Mouse (Mus musculus) embryonic facial prominence, embryonic 10.5 days (tissue): ENCODE data around the gene Clip4. TPM values are rescaled to one million over a fixed set of nuclear protein-coding genes. Genes with fewer than 3 reads are reported as not detected.
A peak's percentile ranks its signal among the peaks of the same experiment; 100 is the strongest.

Experiments
- DNase-seq: peaks from one replicate; pipeline ENCODE4 v3.0.0-alpha.2; 2017; ENCODE audit warnings: low spot score
- H3K27ac ChIP-seq: fragments of 300-500 bp; sonication (generic); replicated peaks from 2 replicates; pipeline ENCODE4 v1.5.1; 2016; ENCODE audit warnings: mild to moderate bottlenecking
- H3K27me3 ChIP-seq: fragments of 300-500 bp; sonication (generic); replicated peaks from 2 replicates; pipeline ENCODE4 v1.6.1; 2016; ENCODE audit warnings: low read depth, mild to moderate bottlenecking; ENCODE audit not compliant: poor library complexity, severe bottlenecking
- H3K36me3 ChIP-seq: fragments of 300-500 bp; sonication (generic); replicated peaks from 2 replicates; pipeline ENCODE4 v1.6.1; 2016; ENCODE audit warnings: mild to moderate bottlenecking, moderate library complexity
- H3K4me1 ChIP-seq: fragments of 300-500 bp; sonication (generic); 2 replicates; pipeline ENCODE4 v1.6.1; 2016
- H3K4me3 ChIP-seq: fragments of 300-500 bp; sonication (generic); 2 replicates; pipeline ENCODE4 v1.5.1; 2016; ENCODE audit warnings: mild to moderate bottlenecking, moderate library complexity
- H3K9me3 ChIP-seq: fragments of 300-500 bp; sonication (generic); 2 replicates; pipeline ENCODE4 v1.6.1; 2016; ENCODE audit warnings: mild to moderate bottlenecking
- WGBS: fragments of 180-500 bp; shearing (Covaris S2); methylation state at CpG from one replicate; pipeline ENCODE4 v1.1.7; 2016; 5-methylcytosine and 5-hydroxymethylcytosine counted together
- polyA plus RNA-seq: library from polyadenylated mRNA; unstranded; fragments of >200 nt; fragmentation: Nextera tagmentation; extraction: Ambion mirVana; gene quantifications from 2 replicates; pipeline ENCODE4 v1.2.1, GENCODE M21; 2016

Clip4 gene
- polyA plus RNA-seq, 1 experiment from 2014 or later = 3.8 TPM

DNA sequence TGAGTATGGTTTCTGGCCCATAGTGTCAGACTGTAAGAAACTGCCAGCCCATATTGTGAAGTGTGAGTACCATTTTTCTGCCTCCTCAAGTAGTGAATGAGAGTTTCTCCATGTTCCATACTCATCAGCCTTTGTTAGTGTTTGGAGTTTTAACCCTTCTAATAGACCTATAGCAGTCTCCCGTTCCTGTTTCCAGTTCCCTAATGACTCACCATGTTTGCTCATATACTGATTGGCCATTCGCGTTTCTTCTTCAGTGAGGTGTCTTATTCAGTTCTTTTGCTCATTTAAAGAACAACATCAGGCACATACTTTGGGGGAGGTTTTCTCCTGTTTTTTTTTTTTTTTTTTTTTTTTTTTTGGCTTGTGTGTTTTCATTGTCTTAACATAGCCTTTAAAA lies 2.4 kb downstream of the Clip4 start:
- WGBS = 93% methylated on average over 3 of the region's 3 CpGs
- Histone ChIP-seq H3K9me3 (no peaks in the 10 kb centered on the region), H3K36me3 (no peaks in the 10 kb centered on the region), H3K4me3 (no peak overlapping the region), H3K27ac (no peak overlapping the region), H3K4me1 (peaks cover 8% of the 10 kb centered on the region; the same call in 1 of the 2 replicates), H3K27me3 (no peaks in the 10 kb centered on the region)
- DNase-seq = no peak

DNA sequence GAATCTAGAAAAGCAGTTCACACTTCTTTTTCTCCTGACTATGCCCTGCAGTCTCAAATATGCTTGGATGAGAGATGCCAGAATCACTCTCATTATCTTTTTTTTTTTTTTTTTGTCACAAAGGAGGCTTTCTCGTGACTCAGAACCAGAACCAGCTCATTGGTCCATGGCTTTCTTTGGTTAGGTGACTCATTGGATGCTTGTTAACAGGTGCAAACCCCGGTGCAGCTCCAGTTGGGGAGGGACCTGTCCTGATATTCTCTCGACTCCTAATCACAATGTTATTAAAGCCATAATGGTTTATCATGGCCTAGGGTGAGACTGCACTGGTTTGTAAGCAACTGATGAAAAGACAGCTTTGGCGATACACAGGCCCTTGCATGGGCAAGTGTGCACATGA lies 5.9 kb downstream of the Clip4 start:
- WGBS = 81% methylated on average over 4 of the region's 4 CpGs
- no peak for DNase-seq

DNA sequence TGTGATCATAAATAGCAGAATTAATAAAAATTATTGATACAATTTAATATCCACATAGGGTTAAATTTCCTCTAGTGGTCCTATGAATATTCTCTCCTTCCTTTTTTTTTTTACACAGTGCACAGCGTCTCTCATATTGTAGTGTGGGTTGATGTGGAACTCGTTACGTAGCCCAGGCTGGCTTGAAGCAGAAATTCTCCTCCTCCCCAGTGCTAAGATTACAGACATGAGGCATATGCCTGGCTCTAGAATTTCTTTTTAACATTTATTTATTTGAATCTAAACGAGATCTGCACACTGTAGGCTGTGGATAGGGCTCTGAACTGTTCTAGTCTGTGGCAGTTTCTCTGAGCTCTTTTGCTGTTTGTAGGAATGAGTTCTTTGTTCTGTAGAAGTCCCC lies 7.0 kb downstream of the Clip4 start:
- no peaks in the 10 kb centered on the region for H3K27me3 ChIP-seq
- H3K36me3 ChIP-seq = no peaks in the 10 kb centered on the region
- H3K4me1 ChIP-seq = no peaks in the 10 kb centered on the region
- H3K4me3 ChIP-seq = no peak overlapping the region
- no peak for DNase-seq
- H3K9me3 ChIP-seq = peaks cover 6% of the 10 kb centered on the region; the same call in 1 of the 2 replicates
- H3K27ac ChIP-seq = no peak overlapping the region
- WGBS = 83% methylated on average over 4 of the region's 4 CpGs

More for the DNA sequence above, 5.9 kb downstream of the Clip4 start:
- H3K4me1 ChIP-seq = peaks cover 8% of the 10 kb centered on the region; the same call in 1 of the 2 replicates
- no peak overlapping the region for H3K4me3 ChIP-seq
- H3K9me3 ChIP-seq = peaks cover 6% of the 10 kb centered on the region; the same call in 1 of the 2 replicates
- H3K36me3 ChIP-seq = no peaks in the 10 kb centered on the region
- H3K27ac ChIP-seq = no peak overlapping the region
- H3K27me3 ChIP-seq = no peaks in the 10 kb centered on the region

DNA sequence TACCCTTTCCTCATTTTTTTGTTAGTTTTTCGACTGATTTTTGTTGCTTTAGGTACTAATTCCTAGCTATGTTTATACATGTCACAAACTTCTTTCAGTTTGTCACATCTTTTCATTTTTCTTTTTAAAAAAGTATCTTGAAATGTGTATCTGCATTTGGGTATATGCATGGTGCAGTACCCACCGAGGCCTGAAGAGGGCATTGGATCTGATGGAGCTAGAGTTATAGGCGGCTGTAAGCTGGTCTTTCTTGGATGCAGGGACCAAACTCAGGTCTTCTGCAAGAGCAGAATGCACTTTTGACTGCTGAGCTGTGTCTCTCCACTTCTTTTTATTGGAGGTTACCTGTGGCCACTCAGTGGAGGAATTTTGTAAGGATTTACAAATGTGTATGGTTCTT lies 10.4 kb downstream of the Clip4 start:
- H3K9me3 ChIP-seq = peaks cover 6% of the 10 kb centered on the region; the same call in 1 of the 2 replicates
- DNase-seq = no peak
- WGBS = 74% methylated on average over 3 of the region's 3 CpGs
- H3K27ac ChIP-seq = no peak overlapping the region
- H3K4me3 ChIP-seq = no peak overlapping the region
- peaks cover 29% of the 10 kb centered on the region for H3K27me3 ChIP-seq
- H3K36me3 ChIP-seq = no peaks in the 10 kb centered on the region
- H3K4me1 ChIP-seq = peaks cover 15% of the 10 kb centered on the region

DNA sequence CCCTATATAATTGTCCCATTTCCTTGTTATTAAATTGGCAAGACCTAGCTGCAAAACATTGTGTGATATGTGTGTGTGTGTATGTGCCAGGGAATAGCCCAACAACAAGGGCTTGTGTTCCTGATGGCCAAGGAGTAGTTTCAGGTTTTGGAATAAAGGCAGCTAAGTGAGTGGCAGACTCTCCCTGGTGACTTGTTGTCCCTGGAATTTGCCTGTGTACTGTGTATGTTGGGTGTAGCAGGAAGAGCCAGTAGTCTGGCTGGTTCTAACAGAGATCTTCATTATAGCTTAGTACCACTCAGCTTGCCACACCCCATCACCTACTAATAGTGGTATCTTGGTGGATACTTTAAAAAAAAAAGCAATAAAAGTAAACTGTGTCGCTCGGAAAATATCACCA lies 12.2 kb downstream of the Clip4 start:
- H3K27me3 ChIP-seq = peaks cover 29% of the 10 kb centered on the region
- H3K4me1 ChIP-seq = peaks cover 18% of the 10 kb centered on the region
- no peak for DNase-seq
- H3K9me3 ChIP-seq = peaks cover 6% of the 10 kb centered on the region; the same call in 1 of the 2 replicates
- H3K36me3 ChIP-seq = no peaks in the 10 kb centered on the region
- WGBS = 91% methylated on average over 2 of the region's 2 CpGs
- H3K27ac ChIP-seq = no peak overlapping the region
- no peak overlapping the region for H3K4me3 ChIP-seq

DNA sequence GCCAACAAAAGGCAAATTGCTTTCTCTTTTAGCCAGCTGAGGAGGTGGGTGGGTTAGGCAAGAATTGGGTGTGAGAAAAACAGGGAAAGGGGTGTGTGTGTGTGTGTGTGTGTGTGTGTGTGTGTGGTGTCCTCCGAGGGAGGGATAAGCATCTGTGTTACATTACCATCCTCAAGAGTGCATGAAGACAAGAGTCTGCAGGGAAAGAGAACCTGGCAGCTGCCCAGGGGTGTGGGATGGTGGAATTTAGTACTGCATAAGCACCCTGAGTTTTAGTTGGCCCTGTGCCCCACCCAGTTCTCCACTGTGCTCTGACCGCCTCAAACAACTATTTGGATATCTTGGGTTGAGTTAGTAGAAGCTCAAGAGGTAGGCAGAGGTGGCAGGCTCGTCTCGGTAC lies 12.7 kb downstream of the Clip4 start:
- Histone ChIP-seq H3K36me3 (no peaks in the 10 kb centered on the region), H3K27ac (no peak overlapping the region), H3K4me3 (no peak overlapping the region), H3K9me3 (peaks cover 6% of the 10 kb centered on the region; the same call in 1 of the 2 replicates), H3K27me3 (peaks cover 29% of the 10 kb centered on the region), H3K4me1 (peaks cover 18% of the 10 kb centered on the region)
- 86% methylated on average over 4 of the region's 4 CpGs for WGBS
- no peak for DNase-seq

DNA sequence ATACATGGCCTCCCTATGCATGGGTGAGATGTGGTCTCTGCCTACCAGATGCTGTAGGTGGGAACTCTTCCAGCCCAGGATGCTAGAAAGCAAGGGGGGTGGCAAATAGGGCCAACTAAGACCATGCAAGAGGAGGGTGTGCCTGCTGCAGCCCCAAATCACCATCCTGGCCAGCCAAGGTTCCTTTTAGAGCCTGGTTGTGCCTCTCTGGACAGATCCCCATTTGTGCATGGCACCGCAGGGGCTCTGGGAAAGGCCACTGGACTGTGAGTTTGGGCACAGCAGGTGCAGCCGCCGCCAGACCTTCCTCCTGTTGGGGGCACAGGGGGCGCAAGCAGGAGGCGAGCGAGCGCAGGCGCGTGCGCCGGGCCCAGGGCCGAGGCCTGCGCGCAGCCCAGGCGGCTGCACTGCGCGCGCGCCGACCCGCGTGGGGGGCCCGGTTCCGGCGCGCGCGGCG lies 14.0 kb downstream of the Clip4 start:
- H3K36me3 ChIP-seq = no peaks in the 10 kb centered on the region
- DNase-seq = no peak
- under 1% methylated on average over 29 of the region's 29 CpGs for WGBS
- peaks cover 29% of the 10 kb centered on the region for H3K27me3 ChIP-seq
- peaks cover 18% of the 10 kb centered on the region for H3K4me1 ChIP-seq
- peak overlapping the region; percentile 84 for H3K27ac ChIP-seq
- peak overlapping the region; percentile 88 for H3K4me3 ChIP-seq
- peaks cover 6% of the 10 kb centered on the region; the same call in 1 of the 2 replicates for H3K9me3 ChIP-seq

DNA sequence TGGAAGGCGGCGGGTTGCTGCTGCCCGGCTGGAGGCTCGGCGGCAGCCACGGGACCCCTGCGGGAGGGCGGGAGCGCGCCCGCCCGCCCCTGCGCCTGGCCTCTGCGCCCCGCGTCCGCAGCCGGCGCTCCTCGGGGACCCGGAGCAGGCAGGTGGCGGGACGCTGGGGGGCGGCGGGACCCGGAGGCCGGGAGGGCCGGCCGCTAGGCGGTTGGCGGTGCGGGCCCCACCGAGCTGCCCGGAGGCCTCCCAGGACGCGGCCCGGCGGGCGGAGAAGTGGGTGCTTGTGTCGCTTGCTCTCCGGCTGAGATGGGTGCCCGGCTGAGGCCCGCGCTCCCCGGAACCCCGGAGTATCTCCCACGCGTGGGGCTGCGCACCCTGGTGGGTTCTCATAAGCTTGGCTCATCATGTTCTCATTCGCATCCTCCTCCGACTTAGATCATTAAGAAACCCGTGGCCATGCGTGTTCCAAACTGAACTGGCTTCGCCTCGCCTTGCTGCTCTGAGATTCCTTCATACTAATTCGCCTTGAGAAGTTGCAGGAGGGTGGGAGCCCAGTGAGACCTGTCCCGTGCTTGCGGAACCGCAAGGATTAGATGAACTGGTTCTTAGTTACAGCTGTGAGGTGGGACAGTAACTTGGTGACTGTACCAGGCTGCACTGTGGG lies 14.6 kb downstream of the Clip4 start:
- WGBS = under 1% methylated on average over 59 of the region's 59 CpGs
- Histone ChIP-seq H3K36me3 (no peaks in the 10 kb centered on the region), H3K27me3 (peaks cover 29% of the 10 kb centered on the region), H3K9me3 (peaks cover 6% of the 10 kb centered on the region; the same call in 1 of the 2 replicates), H3K27ac (peak overlapping the region; percentile 84), H3K4me3 (peak overlapping the region; percentile 88), H3K4me1 (peaks cover 18% of the 10 kb centered on the region)
- peak; percentile 67 for DNase-seq

DNA sequence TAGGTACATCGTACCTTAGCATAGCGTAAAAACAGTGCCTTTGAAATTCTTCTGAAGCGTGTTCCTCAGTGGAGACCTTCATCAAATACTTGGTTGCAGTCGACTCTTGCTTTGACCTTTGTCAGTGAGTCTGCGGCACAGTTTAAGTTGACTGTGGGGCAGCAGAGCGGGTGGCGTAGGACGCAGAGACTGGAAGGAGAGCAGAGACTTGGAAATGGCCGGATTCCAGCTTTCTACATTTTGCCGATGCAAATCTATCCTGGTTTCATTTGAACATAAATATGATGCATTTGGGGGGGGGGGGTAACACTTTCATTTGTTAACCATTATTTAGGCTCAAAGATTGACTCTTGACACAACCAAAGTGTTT lies 15.1 kb downstream of the Clip4 start:
- Histone ChIP-seq H3K4me3 (peak overlapping the region; percentile 88), H3K4me1 (peaks cover 18% of the 10 kb centered on the region), H3K27me3 (peaks cover 29% of the 10 kb centered on the region), H3K9me3 (peaks cover 5% of the 10 kb centered on the region; the same call in 1 of the 2 replicates), H3K27ac (no peak overlapping the region), H3K36me3 (no peaks in the 10 kb centered on the region)
- DNase-seq = no peak
- WGBS = 15% methylated on average over 10 of the region's 10 CpGs

DNA sequence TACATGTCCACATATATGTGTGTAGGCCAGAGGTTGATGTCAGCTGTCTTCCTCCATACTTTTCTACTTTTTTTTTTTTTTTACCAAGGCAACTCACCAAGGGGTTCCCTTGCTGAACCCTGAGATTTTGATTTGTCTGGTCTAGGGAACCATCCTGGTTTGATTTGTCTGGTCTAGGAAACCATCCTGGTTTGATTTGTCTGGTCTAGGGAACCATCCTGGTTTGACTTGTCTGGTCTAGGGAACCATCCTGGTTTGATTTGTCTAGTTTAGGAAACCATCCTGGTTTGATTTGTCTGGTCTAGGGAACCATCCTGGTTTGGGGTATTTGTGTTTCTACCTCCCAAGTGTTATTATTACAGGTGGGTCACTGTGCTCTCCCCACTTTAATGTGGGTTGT lies 18.2 kb downstream of the Clip4 start:
- Histone ChIP-seq H3K36me3 (peaks cover 11% of the 10 kb centered on the region), H3K4me3 (no peak overlapping the region), H3K4me1 (peaks cover 18% of the 10 kb centered on the region), H3K9me3 (no peaks in the 10 kb centered on the region), H3K27ac (no peak overlapping the region), H3K27me3 (peaks cover 20% of the 10 kb centered on the region)
- no peak for DNase-seq

DNA sequence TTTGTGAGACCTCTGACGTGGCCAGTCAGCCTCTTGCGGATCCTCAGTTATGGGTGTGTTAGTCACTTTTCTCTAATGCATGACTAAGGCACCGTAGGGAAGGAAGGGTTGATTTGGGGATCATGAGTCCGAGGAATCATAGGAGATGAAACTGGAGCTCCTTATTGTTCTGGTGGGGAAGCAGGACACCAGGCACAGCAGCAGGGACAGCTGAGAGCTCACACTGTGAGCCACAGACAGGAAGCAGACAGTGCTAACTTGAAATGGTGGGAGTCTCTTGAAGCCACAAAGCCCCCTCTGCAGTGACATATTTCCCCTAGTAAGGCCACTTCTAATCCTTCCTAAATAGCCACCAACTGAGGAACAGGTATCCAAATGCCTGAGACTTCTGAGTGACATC lies 22.8 kb downstream of the Clip4 start:
- no peak for DNase-seq
- 86% methylated on average over 4 of the region's 4 CpGs for WGBS
- H3K36me3 ChIP-seq = peaks cover 38% of the 10 kb centered on the region

DNA sequence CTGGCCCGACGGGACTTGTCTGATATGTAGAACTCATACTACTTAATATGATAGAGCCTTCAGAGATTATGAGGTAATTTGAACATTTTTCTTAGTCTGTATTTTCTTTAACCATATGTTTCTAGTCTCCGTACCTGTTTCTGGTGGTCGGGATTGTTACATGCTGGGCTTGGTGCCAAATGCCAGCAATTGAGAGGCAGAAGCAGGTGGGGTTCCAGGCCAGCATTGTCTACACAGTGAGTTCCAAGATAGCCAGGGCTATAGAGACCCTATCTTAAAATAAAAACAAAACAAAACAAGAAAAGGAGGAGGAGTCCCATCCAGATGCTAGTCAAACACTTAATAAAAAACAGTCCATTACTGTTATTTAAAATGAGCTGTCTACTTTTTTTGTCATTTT lies 23.3 kb downstream of the Clip4 start:
- Histone ChIP-seq H3K36me3 (peaks cover 38% of the 10 kb centered on the region), H3K9me3 (no peaks in the 10 kb centered on the region), H3K27me3 (no peaks in the 10 kb centered on the region), H3K4me1 (no peaks in the 10 kb centered on the region), H3K27ac (no peak overlapping the region), H3K4me3 (no peak overlapping the region)
- 88% methylated on average over 4 of the region's 4 CpGs for WGBS
- DNase-seq = no peak

More for the DNA sequence above, 22.8 kb downstream of the Clip4 start:
- H3K4me3 ChIP-seq = no peak overlapping the region
- H3K9me3 ChIP-seq = no peaks in the 10 kb centered on the region
- no peaks in the 10 kb centered on the region for H3K4me1 ChIP-seq
- H3K27me3 ChIP-seq = no peaks in the 10 kb centered on the region
- no peak overlapping the region for H3K27ac ChIP-seq

DNA sequence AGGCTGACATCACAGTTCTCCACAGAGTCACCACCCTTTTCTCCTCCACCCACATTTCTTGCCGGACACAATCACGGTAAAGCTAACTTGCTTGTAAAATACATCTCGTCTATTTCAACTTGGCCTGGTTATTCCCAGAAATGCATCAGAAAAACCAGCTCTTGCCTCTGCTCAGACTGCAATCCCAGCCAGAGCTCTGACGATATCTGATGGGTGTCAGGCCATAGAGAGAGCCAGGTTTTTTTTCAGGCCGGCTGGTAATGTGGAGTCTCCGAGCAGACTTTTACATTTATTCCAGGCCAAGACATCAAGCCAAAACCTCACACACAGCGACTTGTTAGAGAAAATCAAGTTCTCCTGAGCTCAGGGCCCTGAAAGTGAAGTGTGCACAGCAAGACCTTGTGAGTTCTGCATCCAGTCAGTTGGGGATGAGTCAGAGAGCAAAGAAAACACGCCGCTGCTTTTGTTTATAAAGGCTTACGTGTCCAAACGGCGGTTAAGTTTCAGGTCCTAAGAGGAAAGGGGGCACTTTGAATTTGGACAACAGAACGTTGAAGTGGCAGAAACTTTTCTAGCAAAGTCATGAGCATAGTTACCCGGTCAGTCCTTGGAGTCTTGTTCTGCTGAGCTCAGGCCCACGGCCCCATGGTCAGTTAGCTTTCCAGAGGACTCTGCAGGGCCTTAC lies 27.4 kb downstream of the Clip4 start:
- DNase-seq = no peak
- 82% methylated on average over 15 of the region's 15 CpGs for WGBS
- no peak overlapping the region for H3K27ac ChIP-seq
- H3K9me3 ChIP-seq = no peaks in the 10 kb centered on the region
- H3K4me1 ChIP-seq = no peaks in the 10 kb centered on the region
- no peak overlapping the region for H3K4me3 ChIP-seq
- peaks cover 40% of the 10 kb centered on the region for H3K36me3 ChIP-seq
- H3K27me3 ChIP-seq = no peaks in the 10 kb centered on the region
